Mouse (Mus musculus) lung, adult 2 months (tissue): ENCODE measurements around the gene Slc39a2.

ENCODE experiments used
- CTCF ChIP-seq: fragments of 200-500 bp; IDR thresholded peaks from 2 replicates; pipeline ENCODE4 v1.5.1; 2011; ENCODE audit warnings: mild to moderate bottlenecking, low read length, control low read depth; ENCODE audit not compliant: insufficient read depth
- POLR2A ChIP-seq: fragments of 200-500 bp; IDR thresholded peaks from 2 replicates; pipeline ENCODE4 v1.6.1; 2011; ENCODE audit warnings: low read depth, mild to moderate bottlenecking, control low read depth, low read length, borderline replicate concordance; ENCODE audit errors: extremely low read depth

DNA sequence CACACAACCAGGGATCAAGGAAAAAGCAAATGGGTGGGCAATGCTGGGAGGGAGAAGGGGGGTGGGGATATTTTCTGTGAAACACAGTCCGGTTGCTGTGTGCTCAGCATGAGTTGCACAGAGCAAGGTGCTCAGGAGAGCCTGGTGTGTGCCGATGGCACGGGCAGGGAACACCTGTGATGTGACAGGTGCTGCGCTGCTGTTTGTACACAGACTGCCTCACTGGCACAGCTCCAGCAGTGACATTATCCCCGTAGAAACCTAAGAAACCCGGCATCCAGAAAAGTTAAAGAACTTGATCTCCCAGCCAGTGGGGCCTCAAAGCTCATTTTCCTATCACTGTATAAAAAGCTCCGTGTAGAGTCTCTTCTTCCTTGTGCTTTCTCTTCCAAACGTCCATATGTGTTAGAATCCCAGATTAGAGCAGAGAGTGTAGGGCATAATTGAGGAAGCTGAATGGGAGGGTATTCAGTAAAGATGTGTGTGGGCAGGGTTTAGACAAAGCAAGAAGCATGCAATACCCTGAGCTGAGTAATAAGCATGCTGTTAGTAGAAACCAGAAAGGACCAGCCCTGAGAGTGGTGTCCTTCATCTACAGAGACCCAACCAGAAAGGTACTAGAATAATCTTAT is 4.0 kb downstream of the Slc39a2 start:
- no peak for TF ChIP-seq CTCF
- no peak for TF ChIP-seq POLR2A
